Mouse (Mus musculus): ENCODE data around the gene Cdk12. TPM values are rescaled to one million over a fixed set of nuclear protein-coding genes. Genes with fewer than 3 reads are reported as not detected.

Cdk12 gene
- total RNA-seq, 1 experiment from 2014 or later, result 46.2 TPM

GRCm38 (mm10) chr11:98260706-98261479 lies 58.0 kb downstream of the Cdk12 start:
- no peak for DNase-seq

- peak; percentile 87 for DNase-seq
These were observed 62.2 kb downstream of the Cdk12 start for GRCm38 (mm10) chr11:98265039-98265438.

GRCm38 (mm10) chr11:98265891-98266290 lies 63.0 kb downstream of the Cdk12 start:
- DNase-seq, result no peak

DNA sequence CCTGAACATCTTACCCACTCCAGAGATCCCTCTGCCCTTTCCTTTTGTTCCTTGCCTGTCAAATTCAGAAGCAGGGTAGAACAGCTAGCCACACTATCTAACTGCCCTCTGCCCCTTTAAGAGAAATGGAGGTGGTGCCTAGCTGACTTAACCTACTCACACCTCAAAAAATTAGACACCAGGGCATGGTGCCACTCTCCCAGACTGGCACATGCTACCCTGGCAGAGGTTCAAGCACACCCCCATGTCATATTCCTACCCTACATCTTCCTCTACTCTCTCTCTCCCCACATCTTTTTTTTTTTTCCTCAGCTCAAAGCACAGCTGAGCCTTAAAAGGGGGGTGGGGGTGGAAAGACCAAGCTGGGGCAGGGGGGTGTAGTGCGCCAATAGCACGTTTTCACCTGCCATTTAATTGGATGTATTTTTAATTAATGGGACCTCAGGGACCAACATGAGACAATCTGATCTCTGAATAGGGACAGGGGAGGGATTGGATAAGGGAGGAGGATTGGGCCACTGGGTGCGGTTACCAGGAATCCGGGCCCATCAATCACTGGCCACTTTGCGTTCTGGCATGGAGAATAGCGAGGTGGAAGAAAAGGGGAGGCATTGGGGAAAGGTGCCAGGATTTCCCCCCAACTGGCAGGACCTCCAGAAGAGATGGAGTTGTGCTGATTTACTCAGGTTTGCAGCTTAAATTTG lies 64.0 kb downstream of the Cdk12 start:
- DNase-seq, result no peak

DNA sequence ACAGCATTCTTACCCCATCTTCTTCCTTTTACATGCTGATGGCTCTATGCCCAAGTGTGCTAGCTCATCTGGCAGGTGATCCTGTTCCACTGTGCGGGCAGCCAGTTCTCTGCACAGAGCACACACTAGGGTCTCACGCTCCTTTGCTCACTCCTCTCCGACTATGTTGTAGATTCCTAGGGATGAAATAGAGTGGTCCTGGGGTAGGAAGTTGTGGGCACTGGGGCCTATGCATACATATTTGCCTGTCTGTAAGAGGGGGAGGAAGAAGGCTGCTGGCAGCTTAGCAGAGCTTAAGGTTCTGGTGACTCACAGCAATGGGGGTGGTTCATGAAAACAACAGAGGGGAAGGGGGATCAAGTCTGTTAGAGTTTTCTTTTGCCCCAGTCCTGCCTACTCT lies 67.2 kb downstream of the Cdk12 start:
- no peak for DNase-seq

DNA sequence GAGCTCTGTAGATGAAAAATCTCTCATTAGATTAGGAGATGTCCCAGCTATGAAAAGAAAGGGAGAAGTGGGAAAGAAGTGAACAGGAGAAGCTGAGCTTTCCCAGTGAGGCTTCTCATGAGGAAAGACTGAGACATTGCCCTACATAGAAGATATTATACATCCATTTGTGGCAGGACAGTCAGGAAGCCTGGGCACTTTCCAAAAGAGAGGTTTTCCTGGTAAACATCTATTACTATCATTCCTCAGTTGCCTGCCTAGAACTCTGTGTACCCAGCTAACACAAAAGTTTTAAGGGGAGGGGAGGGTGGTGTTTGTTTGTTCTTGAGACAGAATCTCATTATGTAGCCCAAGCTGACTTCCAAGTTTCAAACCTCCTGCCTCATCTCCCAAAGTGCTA lies 67.6 kb downstream of the Cdk12 start:
- DNase-seq, result no peak

DNA sequence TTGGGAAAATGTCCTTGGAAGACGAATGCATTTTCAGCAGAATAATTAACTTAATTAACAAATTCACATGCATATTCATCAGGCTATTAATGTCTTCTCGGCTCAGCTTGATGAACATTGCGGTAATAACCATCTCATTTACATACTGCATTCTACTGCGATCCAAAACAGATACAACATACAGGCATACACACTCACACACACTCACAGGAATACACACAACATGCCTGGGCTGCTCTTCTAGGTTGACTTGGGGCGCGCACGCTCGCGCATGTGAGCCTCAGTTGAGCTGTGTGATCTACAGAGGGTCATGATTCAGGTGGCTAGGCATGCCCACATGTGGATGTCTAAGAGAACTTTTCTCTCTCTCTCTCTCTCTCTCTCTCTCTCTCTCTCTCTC lies 80.9 kb downstream of the Cdk12 start:
- no peak for DNase-seq

DNA sequence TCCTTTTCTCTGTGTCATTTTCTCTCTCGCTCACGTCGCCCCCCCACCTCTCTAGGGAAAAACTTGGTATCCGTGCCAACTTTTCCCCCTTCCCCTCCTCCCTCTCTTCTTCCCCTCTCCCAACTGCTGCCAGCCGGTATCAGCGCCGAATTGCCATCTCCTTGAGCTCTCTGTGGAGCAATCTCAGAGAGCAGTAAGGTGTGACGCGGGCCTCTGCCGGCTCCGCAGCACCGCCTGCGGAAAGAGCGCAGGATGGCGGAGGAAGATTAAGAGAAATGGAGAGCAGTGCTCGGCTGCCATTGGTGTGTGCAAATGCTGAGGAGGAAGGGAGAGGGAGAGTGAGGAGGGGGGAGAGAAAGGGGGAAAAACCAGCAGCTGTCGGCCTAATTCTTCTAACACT lies 81.4 kb downstream of the Cdk12 start:
- peak; percentile 24 for DNase-seq

DNA sequence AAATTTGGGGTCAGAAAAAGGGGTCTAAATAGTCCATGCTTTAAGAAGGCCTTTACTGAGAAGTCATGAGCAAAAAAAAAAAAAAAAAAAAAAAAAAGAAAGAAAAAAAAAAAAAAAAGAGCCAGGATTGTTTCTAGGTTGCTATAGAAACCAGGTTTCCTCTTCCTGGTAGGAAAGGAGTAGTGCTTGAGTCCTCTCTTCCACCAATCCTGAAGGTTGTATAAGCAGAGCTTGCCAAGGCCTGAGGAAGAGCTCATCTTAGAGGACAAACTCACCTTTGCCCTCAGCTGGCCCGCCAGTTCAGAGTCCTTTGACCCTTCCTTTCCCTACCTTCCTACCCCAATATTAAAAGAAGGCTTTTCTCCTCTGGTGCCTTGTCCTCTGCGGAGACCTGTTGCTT lies 82.5 kb downstream of the Cdk12 start:
- DNase-seq, result no peak

DNA sequence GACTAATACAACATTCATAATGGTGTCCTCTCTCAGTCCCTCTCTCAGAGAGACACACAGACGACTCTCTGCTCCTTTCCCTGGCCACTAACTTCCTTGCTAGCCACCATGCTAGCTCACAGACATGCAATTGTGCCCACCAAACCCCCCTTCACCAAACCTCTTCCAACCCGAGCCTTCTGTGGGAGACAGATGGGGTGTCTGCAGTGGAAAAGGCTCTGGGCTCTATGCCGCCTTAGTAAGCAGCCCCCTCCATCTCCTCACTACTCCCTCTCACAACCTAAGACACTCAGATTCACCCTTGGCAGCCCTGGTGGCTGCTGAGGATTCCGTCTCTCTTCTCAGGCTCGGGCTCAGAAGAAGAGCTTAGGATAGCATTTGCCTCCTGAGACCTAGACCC lies 84.7 kb downstream of the Cdk12 start:
- DNase-seq, result no peak

- no peak for DNase-seq
These were observed 85.1 kb downstream of the Cdk12 start for GRCm38 (mm10) chr11:98287961-98288360.

DNA sequence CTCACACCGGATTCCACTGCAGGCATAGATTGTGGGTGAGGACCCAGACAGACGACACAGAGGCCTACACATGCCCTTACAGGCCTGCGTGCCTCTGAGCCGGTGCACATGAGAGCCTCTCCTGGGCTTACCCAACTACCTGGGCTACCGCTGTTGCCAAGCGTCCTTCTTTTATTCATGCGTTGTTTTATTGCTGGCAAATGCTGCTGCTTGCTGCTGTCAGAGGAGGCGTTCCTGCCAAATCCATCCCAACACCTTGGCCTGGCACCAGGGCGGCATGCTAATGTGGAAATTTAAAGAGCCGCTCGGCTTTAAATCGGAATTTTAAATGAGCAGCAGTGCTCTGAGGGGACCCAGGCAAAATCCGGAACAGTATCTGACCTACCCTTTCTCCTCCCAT lies 87.0 kb downstream of the Cdk12 start:
- DNase-seq, result no peak

DNA sequence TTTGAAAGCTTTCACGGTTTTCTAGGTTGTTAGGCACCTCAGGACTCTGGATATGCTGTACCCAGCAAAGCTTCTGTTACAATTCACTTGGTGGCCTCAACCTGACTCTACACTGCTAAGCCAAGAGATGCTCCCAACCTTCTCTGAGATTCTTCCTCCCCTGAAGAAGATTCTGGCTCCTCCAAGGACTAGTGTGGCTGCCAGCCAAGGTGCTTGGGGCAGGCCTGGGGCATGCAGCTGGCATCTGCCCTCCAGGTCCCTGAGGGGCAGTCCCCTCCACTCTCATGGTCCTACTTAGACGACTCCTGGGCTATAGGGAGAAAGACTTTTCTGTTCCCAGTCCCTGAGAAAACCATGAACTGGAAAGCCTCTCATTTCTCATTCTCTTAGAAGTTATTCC lies 88.0 kb downstream of the Cdk12 start:
- DNase-seq, result no peak

DNA sequence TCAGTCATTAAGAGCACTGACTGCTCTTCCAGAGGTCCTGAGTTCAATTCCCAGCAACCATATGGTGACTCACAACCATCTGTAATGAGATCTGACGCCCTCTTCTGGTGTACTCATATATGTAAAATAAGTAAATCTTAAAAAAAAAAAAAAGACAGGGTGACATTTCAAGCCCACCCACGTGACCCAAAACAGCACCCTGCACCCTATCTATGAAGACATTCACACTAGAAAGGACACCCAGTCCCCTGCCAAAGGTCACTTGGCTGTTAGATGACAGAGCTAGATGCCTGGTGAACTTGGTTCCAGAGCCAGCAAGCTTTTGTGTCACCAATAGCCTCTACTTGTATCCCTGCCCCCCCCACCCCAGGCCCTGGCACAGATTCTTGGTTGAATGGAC lies 90.2 kb downstream of the Cdk12 start:
- no peak for DNase-seq

GRCm38 (mm10) chr11:98294188-98295012 lies 91.5 kb downstream of the Cdk12 start:
- peak; percentile 87 for DNase-seq

- no peak for DNase-seq
These were observed 92.2 kb downstream of the Cdk12 start for GRCm38 (mm10) chr11:98295013-98295585.

GRCm38 (mm10) chr11:98296277-98296676 lies 93.4 kb downstream of the Cdk12 start:
- peak; percentile 41 for DNase-seq

- no peak for DNase-seq
These were observed 94.1 kb downstream of the Cdk12 start for GRCm38 (mm10) chr11:98296916-98297315.

DNA sequence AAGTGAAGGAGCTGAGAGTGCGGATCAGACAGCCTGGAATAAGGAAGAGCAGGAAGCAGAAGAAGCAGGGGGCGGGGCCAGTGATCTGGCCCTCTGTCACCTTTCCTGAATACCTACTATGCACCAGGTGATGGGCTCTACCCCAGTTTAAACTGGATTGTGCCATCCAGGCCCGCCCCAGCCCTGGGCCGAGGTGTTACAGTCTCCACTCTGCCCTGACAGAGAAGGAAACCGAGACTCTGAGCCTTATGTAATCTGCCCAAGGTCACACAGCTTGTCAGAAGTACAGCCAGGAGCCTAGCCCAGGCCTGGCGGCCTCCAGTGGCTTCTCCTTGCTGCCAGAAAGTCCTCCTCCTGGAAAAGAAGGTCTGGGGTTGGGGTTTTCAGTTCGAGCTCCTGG lies 94.9 kb downstream of the Cdk12 start:
- peak; percentile 65 for DNase-seq

GRCm38 (mm10) chr11:98298484-98299205 lies 95.8 kb downstream of the Cdk12 start:
- no peak for DNase-seq

GRCm38 (mm10) chr11:98313790-98314323 lies 111.0 kb downstream of the Cdk12 start:
- DNase-seq, result peak; percentile 87

DNA sequence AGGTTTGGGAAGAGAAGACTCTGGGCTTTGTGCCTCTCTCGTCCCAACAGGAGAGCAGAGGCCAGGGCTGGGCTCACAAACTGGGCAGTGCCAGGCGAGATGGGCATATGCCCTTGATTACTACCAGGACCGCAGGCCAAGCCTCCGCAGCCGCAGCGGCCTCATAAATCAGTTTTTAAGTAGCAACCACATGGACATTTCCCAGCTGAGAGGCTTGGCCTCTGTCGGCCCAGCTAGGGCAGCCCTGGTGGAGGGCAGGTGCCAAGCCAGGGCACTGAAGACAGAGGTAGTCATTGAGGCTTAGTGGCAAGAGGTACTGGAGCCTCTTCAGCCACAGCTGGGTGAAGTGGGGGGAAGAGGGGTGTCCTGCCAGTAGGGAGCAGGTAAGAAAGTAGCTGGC lies 114.6 kb downstream of the Cdk12 start:
- no peak for DNase-seq
